Mouse (Mus musculus) c-Kit-negative CD71-positive TER-119-positive erythroid progenitor cells, embryonic 14.5 days (primary cell): ENCODE measurements around the gene Plscr3.

Experiments used
- DNase-seq: peaks from one replicate; pipeline ENCODE4 v3.0.0-alpha.2; 2013; ENCODE audit warnings: low read depth, low spot score

Plscr3 gene

GRCm38 (mm10) chr11:69864138-69864860 lies 18.1 kb downstream of the Plscr3 start:
- no peak for DNase-seq

GRCm38 (mm10) chr11:69865561-69865960 lies 19.4 kb downstream of the Plscr3 start:
- no peak for DNase-seq

- DNase-seq, result no peak
Observed at GRCm38 (mm10) chr11:69867335-69867734, 21.2 kb downstream of the Plscr3 start.

DNA sequence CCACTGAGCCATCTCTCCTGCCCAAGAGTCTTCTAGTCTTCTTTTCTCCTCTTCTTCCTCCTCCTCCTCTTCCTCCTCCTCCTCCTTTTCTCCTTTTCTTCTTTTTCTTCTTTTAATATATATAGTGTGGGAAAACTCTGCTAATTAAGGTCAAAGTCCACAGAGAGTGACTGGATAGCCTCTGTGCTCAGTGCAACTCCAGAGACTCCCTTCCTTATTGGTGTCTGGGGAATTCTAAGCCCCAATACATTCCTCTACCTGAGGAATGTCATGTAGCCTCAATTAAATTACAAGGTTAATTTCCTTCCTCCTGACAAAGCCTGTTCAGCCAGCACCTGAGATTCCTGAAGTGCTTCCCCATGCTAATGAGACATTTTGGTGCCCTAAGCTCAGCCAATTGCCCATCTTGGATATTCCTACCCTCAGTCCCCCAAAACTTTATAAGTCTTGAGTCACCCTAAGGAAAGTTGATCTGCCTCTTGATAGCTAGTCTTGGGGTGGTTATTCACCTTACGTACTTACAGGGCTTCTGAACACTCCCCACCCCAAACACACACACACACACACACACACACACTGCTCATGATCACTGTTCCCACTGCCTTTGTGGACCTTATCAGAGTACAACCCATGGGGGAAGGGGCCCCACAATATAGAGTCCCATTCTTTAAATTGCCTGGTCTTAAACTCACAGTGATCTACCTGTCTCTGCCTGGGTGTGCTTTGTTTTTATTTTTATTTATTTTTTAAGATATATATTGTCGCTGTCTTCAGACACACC lies 24.3 kb downstream of the Plscr3 start:
- no peak for DNase-seq

DNA sequence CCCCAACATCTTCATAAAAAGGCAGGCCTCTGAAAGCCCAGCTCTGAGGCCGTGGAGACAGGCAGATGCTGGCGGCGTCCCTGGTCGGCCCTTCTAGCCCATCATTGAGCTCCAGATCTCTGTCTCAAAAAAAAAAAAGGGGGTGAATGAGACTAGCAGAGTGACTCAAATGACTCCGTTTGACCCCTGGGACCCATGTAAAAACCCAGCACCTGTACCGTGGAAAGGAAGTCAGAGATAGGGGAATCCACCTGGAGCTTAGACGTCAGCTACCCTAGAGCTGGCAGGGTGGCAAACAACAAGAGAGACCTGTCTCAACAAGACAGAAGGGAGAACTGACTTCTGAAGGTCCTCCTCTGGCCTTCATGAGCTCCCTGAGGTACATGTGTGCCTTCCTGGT lies 25.6 kb downstream of the Plscr3 start:
- no peak for DNase-seq

DNA sequence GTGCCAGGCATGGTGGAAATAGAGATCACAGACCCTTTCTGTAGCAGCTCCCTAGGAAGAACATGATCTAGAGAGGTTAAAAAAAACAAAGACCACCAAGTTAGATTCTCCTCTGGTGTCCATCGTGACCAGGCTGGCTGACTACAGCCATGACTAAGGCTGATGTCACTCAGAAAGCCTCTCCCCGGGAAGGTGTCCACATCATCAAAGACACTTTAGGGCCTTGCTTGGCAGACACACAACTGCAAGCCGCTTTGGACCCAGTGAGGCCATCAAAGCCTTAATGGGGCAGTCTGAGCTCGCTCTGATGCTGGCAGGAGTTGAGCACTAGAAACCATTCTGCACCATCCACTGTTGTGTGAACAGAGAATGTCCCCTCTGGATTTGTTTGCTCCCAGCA lies 26.3 kb downstream of the Plscr3 start:
- DNase-seq, result no peak

DNA sequence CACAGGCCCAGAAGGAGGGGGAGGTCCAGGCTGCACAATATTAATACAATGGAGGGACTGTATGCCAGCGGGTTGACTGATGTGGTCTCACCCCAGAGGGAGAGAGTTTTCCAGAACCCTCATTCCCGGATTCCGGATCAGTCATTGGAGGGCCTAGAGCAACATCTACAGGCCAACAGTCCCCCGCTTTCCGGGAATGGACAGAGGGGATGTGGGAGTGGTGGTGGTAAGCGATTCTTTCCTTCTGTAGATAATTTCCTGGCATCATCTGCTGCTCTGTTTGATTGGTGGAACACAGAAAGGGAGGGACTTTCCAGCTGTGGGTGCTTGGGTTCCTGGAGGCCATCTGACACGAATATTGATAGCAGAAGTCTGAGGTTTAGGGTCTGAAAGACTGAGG lies 30.0 kb downstream of the Plscr3 start:
- no peak for DNase-seq

DNA sequence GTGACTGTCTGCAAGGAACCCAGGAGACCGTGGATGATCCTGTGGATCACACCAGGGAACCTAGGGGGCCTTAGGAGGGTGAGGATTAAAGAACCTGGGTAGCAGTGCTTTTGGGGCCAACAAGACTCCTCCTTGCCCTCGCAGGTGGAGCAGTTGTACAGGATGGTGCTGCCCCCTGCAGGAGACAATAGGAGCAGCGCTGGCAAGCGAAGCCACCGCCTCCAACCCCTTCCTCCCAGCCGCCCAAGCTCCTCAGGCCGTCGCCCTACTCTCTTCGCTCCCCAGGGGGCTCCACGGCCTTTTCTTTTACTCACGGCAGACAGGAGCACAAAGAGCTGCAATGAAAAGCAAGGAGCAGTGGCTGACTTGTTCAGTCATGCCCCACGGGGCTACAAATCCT lies 30.7 kb downstream of the Plscr3 start:
- peak; percentile 79 for DNase-seq

DNA sequence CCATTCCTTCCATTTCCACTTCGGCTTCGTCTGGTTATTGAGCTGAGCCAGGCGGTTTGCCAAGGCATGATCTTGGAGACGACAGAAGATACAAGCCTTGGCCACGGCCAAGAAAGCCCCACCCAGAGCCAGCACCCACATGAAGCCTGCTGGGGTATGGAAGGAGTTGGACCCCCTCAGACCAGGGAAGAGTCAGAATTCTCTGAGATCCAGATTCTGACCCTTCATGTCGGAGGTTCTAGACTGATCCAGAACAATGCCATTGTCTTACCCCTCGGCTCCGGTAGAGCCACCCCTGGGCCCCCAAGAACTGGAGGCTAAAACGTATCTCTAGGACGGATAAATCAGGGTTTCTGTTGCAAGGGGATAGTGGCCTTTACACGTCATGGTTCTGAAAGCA lies 31.7 kb downstream of the Plscr3 start, which contains the start of gene Tmem95:
Gene Tmem95, minus strand, starts transcription at position 141 of the 400 bp plus-strand sequence.
- DNase-seq, result no peak

DNA sequence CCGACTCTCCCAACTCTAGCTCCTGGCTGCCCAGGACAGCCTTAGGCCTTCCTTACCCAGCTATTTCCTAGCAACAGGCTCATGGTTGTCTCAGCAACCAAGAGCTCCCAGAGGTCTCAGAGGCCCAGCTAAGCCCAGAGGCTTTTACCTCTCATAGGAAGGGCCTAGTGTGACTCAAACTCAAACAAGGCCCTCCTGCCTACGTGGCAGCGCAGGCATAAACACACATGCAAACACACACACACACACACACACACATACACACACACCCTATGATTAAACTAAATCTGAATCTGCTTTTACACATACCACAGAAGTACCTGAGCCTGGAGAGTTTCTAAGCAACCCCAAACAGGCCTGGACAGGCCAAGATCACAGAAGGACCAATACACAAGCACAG lies 32.2 kb downstream of the Plscr3 start:
- DNase-seq, result no peak

GRCm38 (mm10) chr11:69878952-69879351 lies 32.8 kb downstream of the Plscr3 start:
- no peak for DNase-seq

DNA sequence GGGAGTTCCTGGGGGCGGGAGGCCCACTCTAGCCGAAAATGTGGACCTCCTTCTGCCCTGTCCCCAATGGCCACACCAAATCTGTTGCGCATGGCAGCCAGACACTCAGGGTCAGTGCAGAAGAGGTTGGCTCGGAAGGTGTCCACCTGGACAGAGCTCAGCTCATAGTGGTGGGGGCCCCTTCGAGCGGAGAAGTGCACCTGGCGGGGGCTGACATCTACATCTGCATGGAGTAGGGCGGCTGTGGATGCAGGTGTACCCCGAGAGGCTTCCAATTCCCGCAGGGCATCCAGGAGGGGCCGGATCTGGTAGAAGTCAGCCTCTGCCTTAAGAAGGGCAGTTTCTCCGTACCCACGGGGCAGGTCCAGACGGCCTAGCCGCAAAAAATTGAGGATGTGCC lies 33.5 kb downstream of the Plscr3 start:
- no peak for DNase-seq

- no peak for DNase-seq
Observed at GRCm38 (mm10) chr11:69880506-69880852, 34.3 kb downstream of the Plscr3 start.

- DNase-seq, result no peak
Observed at GRCm38 (mm10) chr11:69880853-69881603, 34.9 kb downstream of the Plscr3 start, which contains the start of gene Kctd11. Kctd11 (minus strand) TSS chr11:69881406.

DNA sequence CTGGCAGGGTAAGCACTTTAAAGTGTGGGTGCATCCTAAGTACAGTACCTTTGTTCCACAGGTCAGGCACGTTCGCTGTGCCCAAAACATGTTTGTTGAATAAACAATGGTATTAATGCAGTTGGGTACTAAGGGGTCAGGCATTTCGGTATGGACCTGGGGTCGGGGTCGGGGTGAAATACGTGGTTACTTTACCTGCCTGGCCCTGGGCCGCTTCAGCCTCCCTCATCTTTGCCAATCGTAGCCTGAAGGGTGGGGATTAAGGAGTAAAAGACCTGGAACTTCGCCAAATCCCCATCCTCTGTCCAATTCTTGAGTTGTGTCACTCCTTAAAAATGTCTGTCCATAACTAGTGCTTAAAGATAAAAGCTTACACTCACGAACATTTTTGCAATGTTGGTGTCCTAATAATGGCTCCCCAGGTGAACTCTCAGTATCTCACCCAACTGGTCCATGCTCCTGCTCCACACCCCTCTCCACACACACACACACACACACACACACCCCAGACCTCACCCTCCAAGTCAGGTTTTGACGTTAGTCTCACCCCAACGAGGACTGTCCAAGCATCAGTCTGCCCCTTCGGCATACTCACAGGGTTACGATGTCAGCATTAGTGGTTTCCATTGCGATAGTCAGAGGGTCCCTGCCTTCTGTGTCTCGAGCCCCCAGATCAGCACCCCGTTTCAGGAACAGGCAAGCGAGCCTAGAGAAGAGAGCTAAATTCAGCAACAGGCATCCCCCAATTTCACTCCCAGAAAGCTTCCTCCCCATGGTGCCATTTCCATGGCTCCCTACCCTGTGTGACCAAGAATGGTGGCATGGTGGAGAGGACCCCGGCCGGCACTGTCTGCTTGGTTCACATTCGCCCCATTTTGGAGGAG lies 35.9 kb downstream of the Plscr3 start:
- DNase-seq, result no peak

- no peak for DNase-seq
Observed at GRCm38 (mm10) chr11:69883066-69883465, 36.9 kb downstream of the Plscr3 start.

DNA sequence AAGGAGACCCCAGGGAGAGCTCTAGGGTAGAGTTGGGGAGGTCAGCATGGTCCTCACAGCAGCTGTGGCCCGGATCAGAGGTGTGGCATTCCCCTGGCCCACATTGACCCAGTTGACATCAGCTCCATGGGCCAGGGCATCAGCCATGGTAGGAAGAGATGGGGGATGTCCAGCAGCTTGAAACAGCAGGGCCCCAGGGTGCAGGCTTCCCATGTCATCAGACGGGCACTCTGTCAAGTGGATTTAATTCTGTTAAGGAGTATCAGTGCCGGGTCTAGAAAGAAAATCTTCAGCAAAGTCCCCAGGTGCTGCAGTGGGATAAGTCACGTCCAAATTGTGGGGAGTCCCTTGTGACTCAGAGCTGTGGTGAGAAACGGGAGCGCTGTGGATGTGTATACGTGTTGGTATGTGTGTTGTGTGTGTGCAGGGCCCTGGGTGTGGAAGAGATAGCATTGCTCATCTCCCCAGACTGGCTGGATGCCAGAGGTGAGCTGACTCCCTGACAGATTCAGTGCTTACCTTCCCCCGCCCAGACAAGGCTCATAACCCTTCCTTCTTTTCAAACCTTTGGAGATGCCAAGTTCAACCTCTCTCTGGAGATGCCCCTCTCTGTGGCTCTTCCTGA lies 37.5 kb downstream of the Plscr3 start:
- no peak for DNase-seq

GRCm38 (mm10) chr11:69884240-69884639 lies 38.1 kb downstream of the Plscr3 start:
- no peak for DNase-seq

- DNase-seq, result no peak
Observed at GRCm38 (mm10) chr11:69884663-69885062, 38.5 kb downstream of the Plscr3 start.

DNA sequence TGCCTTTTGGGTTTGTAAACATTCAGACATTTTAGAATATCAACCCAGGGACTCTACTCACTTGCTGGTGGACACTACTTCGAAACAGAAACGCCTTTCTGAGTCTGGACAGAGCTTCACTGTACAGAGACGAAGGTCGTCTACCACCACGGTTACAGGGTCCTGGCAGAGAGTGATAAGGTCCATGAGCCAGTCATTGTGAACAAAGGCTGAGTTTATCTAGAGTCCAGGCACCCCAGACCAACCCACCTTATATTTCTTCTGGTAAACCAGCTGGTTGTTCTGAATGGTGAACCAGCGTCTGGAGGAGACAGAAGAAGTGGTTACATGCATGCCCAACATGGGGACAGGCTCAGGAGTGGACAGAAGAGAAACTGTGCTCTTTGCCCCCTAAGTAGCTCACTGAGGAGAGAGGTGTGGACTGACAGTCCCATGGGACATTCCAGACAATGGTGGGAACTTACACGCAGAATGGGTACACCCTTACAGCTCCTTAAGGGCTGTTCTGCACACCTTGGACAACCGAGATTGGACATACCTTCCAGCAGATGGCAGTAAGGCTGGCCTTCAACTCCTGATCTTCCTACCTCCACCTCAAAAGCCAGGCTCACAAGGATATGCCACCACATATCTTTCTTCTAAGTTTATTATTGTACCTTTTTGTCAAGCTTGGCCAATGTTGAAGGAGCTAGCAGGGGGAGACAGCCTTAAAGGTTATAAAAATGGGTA lies 40.9 kb downstream of the Plscr3 start:
- DNase-seq, result no peak
